Mouse (Mus musculus): ENCODE measurements around the gene Ehd1.

DNA sequence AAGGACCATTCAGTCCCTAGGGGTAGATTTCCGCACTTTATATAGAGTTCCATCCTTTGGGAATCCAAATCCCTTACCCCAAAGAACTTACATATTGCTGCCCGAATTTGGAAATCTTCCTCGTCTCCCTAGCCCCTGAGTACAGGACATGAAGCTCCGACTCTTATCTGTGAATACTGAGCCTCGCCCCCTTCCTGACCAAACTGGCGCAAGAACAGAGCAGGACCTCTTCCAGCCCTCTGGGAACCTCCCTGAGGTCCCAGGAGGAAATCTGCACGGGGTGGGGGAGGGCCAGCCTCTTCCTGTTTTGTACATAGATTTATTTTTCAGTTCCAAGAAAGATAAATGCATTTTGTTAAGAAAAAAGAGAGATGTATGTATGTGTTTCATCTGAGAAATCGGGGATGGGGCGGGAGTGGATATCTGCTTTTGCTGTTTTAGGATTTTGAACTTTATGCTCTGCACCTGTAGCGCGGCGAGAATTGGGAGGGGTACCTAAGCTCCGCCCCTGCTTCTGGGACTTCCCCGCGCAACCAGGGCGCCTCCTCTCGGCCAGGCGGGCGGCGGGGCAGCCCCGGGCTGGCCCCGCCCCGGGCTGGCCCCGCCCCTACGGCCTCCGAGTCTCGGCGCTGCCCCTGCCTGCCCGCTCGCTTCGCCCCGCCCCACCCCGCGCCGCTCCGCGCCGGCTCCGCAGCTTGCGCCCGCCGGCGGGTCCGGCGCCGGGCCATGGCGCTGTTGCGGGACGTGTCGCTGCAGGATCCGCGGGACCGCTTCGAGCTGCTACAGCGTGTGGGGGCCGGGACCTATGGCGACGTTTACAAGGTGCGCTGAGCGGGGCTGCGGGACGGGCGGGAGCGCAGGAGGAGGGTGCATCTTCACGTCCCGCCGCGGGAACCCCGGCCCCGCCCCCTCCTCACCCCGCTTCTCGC lies 64.3 kb downstream of the Ehd1 start, which contains the start of gene Map4k2:
- TF ChIP-seq CTCF (IDR thresholded peaks at IDR 0.05; ENCODE audit: low read depth) = peak; percentile 59
- no peak for TF ChIP-seq EP300 (IDR thresholded peaks at IDR 0.05; ENCODE audit: low read depth)

Measured in liver, embryonic 14.5 days (tissue).